Mouse (Mus musculus): ENCODE results near the gene Naxe. TPM values are rescaled to one million over a fixed set of nuclear protein-coding genes. Genes with fewer than 3 reads are reported as not detected.
A peak's percentile ranks its signal among the peaks of the same experiment; 100 is the strongest.

The Naxe gene
- polyA plus RNA-seq (2014; fragmentation: Nextera tagmentation; extraction: Ambion mirVana) = 150 and 172 TPM in 2 replicates

DNA sequence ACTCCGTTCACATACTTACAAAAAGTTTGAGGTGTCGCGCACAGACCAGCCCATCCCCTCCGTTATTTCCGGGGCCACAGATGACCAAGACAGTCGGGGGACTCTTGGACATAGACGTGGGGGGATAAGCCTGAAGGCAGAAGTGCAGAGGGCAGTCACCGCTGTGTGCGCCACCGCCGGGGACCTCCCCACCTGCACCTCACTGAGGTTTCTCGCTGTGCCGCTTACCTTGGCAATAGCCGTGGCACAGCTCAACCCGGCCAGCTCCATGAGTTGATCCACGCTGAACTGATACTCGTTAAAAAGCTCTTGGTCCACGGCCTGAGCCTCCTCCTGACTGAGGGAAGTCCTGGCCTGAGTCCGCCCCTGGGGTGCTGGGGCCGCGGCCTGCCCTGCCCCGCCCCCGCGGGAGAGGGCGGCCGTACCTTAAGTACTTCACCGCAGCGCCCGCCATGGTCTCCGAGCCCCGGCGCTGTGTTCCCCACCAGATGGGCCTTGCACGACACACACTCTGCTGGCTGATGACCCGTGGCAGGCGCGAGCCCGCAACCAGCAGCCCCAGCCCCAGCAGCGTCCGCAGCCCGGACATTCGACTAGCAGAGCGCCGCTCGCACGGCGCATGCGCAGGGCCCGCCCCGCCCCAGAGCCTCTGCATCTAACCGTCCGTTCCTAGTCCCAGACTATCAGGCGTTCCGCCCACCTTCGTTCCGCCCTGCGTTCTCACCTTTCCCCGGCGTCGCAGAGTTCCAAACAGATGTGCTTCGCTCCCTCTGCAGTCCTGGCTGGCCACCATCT is at the start of gene Naxe:
Gene Naxe, minus strand, starts transcription at position 594 of the 795 bp plus-strand sequence.
- H3K4me2 ChIP-seq (ENCODE audit: low read length) = peak within 1 kb of the TSS; percentile 93
- H3K4me3 ChIP-seq (replicated peaks; ENCODE audit: low read depth, low read length) = peak within 1 kb of the TSS; percentile 97
- DNase-seq (peak; percentile 95), ATAC-seq (ENCODE audit: low FRiP score, low TSS enrichment) (peak; percentile 91)
- 1% methylated on average over 60 of the region's 60 CpGs for whole genome bisulfite sequencing
- peaks cover 30% of the 10 kb centered on the region for H3K36me3 ChIP-seq (ENCODE audit: control insufficient read depth, insufficient read depth, low read length)
- H3K9ac ChIP-seq (replicated peaks; ENCODE audit: low read length) = peak within 1 kb of the TSS; percentile 91
- no peaks in the 10 kb centered on the region for H3K9me3 ChIP-seq (ENCODE audit: control insufficient read depth, low read length)
- peak within 1 kb of the TSS; percentile 70 for H3K27ac ChIP-seq (replicated peaks; ENCODE audit: low read depth, low read length)
- H3K4me1 ChIP-seq (ENCODE audit: control insufficient read depth, insufficient read depth, low read length) = peaks cover 10% of the 10 kb centered on the region
- H3K27me3 ChIP-seq (ENCODE audit: control insufficient read depth, insufficient read depth, low read length) = no peaks in the 10 kb centered on the region

DNA sequence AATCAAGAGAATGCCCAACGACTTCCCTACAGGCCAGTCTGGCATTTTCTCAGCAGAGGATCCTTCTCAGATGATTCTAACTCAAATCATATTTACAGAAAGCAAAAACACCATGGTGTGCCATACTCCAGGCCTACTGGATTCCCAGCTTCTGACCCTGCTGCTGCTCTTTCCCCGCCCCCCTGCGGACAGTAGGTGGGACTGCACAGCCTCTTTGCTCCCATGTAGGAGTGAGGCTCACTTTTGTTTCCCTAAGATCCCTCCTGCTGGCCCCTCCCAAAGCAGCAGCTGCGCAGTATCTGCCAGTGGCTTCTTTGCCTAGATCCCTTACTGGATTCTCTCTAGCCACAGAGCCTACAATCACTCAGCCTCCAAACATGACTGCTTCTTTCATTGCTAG is 47.8 kb upstream of the Naxe start:
- no peak overlapping the region for H3K4me3 ChIP-seq (replicated peaks; ENCODE audit: low read depth, low read length)
- 74% methylated on average over 4 of the region's 4 CpGs for WGBS

DNA sequence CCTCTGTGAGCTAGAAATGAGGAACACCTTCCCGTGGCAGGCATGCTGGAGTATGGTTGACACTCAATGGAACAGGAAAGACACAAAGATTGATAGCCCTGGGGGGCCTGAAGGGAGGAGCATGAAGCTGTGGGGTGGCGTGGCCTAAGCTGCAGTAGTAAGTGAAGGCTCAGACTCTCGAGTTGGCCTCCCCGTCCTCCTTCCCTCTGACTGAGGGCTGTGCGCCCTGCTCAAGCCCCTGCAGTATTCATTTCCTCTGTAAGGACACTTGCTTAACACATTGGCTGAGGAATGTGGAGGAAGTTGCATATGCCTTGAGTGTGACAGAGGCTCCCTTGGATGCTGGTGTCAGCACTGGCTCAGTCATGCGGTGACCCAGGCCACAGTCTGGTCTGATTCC is 44.3 kb upstream of the Naxe start:
- no peak for ATAC-seq (ENCODE audit: low FRiP score, low TSS enrichment)
- no peak for DNase-seq
- H3K4me3 ChIP-seq (replicated peaks; ENCODE audit: low read depth, low read length) = no peak overlapping the region
- H3K27me3 ChIP-seq (ENCODE audit: control insufficient read depth, insufficient read depth, low read length) = no peaks in the 10 kb centered on the region
- peaks cover 5% of the 10 kb centered on the region; the same call in 1 of the 2 replicates for H3K36me3 ChIP-seq (ENCODE audit: control insufficient read depth, insufficient read depth, low read length)
- 88% methylated on average over 6 of the region's 6 CpGs for WGBS
- H3K27ac ChIP-seq (replicated peaks; ENCODE audit: low read depth, low read length) = no peak overlapping the region
- H3K4me1 ChIP-seq (ENCODE audit: control insufficient read depth, insufficient read depth, low read length) = no peaks in the 10 kb centered on the region
- no peak overlapping the region for H3K4me2 ChIP-seq (ENCODE audit: low read length)
- H3K9me3 ChIP-seq (ENCODE audit: control insufficient read depth, low read length) = no peaks in the 10 kb centered on the region
- H3K9ac ChIP-seq (replicated peaks; ENCODE audit: low read length) = no peak overlapping the region

More for the DNA sequence above, 47.8 kb upstream of the Naxe start:
- no peak for ATAC-seq (ENCODE audit: low FRiP score, low TSS enrichment)
- DNase-seq = no peak
- H3K27me3 ChIP-seq (ENCODE audit: control insufficient read depth, insufficient read depth, low read length) = no peaks in the 10 kb centered on the region
- no peak overlapping the region for H3K9ac ChIP-seq (replicated peaks; ENCODE audit: low read length)
- H3K9me3 ChIP-seq (ENCODE audit: control insufficient read depth, low read length) = no peaks in the 10 kb centered on the region
- H3K4me2 ChIP-seq (ENCODE audit: low read length) = no peak overlapping the region
- no peak overlapping the region for H3K27ac ChIP-seq (replicated peaks; ENCODE audit: low read depth, low read length)
- H3K36me3 ChIP-seq (ENCODE audit: control insufficient read depth, insufficient read depth, low read length) = peaks cover 6% of the 10 kb centered on the region; the same call in 1 of the 2 replicates
- no peaks in the 10 kb centered on the region for H3K4me1 ChIP-seq (ENCODE audit: control insufficient read depth, insufficient read depth, low read length)

DNA sequence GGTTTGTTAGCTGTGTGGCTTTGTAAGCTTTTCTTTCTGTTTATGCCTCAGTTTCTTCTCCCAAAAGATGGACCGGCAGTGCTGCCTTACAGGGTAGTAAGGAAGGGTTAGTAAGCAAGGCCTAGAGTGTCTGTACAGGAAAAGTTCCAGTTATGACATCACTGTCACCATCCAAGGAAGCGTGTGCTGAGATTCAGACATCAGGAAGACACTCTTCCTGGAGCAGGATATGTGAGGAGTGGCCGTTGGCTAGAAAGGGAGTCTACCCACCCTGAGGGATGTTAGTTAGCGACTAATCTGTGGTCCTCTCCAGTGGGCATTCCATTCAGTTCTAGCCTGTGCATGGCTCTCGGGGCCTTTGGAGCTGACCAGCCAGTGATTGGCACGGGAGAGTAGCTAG is 43.9 kb upstream of the Naxe start:
- Histone ChIP-seq H3K4me1 (ENCODE audit: control insufficient read depth, insufficient read depth, low read length) (no peaks in the 10 kb centered on the region), H3K9me3 (ENCODE audit: control insufficient read depth, low read length) (no peaks in the 10 kb centered on the region), H3K4me2 (ENCODE audit: low read length) (no peak overlapping the region), H3K36me3 (ENCODE audit: control insufficient read depth, insufficient read depth, low read length) (peaks cover 5% of the 10 kb centered on the region; the same call in 1 of the 2 replicates), H3K4me3 (replicated peaks; ENCODE audit: low read depth, low read length) (no peak overlapping the region), H3K27ac (replicated peaks; ENCODE audit: low read depth, low read length) (no peak overlapping the region), H3K27me3 (ENCODE audit: control insufficient read depth, insufficient read depth, low read length) (no peaks in the 10 kb centered on the region), H3K9ac (replicated peaks; ENCODE audit: low read length) (no peak overlapping the region)
- DNase-seq = no peak
- no peak for ATAC-seq (ENCODE audit: low FRiP score, low TSS enrichment)
- 89% methylated on average over 6 of the region's 6 CpGs for WGBS

DNA sequence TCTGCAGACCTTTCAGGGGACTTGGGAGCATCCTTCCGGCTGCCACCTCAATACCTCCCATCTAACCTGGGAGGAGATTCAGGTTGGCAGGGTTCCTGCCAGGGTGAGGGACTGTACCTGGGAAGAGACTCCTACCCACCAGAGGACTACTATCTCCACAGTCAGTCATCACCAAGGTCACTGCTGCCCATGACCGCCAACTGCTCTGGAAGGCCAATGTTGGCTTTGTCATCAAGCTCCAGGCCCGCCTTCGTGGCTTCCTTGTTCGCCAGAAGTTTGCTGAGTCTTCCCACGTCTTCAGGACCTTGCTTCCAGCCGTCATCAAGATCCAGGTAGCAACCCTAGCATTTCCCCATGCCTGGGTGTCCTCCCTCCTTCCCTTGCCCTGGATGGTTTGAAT is 43.4 kb upstream of the Naxe start:
- no peak for ATAC-seq (ENCODE audit: low FRiP score, low TSS enrichment)
- peaks cover 5% of the 10 kb centered on the region; the same call in 1 of the 2 replicates for H3K36me3 ChIP-seq (ENCODE audit: control insufficient read depth, insufficient read depth, low read length)

DNA sequence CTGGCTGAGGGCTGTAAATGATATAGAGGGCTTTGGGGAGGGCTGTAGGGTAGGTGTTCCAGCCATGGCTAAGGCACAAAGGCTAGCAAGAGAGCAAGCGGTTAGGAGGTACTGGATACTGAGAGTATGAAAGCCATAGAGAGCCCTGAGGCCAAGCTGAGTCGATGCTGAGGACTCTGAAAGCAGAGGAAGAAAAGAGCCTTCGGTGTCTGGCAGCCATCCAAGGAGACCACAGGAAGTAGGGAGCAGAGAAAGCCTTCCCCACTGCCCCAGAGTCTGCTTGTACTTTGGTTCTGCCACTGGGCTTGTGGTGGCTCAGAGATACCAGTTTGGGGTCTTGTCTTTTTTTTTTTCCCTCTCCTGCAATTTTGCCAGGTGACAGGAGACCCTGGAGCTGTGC is 42.0 kb upstream of the Naxe start:
- no peak overlapping the region for H3K4me3 ChIP-seq (replicated peaks; ENCODE audit: low read depth, low read length)
- H3K4me1 ChIP-seq (ENCODE audit: control insufficient read depth, insufficient read depth, low read length) = no peaks in the 10 kb centered on the region
- peaks cover 5% of the 10 kb centered on the region; the same call in 1 of the 2 replicates for H3K36me3 ChIP-seq (ENCODE audit: control insufficient read depth, insufficient read depth, low read length)
- H3K27ac ChIP-seq (replicated peaks; ENCODE audit: low read depth, low read length) = no peak overlapping the region
- DNase-seq (peak; percentile 9), ATAC-seq (ENCODE audit: low FRiP score, low TSS enrichment) (no peak)
- 87% methylated on average over 3 of the region's 3 CpGs for WGBS
- H3K9ac ChIP-seq (replicated peaks; ENCODE audit: low read length) = no peak overlapping the region
- H3K4me2 ChIP-seq (ENCODE audit: low read length) = no peak overlapping the region
- H3K27me3 ChIP-seq (ENCODE audit: control insufficient read depth, insufficient read depth, low read length) = no peaks in the 10 kb centered on the region
- H3K9me3 ChIP-seq (ENCODE audit: control insufficient read depth, low read length) = no peaks in the 10 kb centered on the region

More for the DNA sequence above, 43.4 kb upstream of the Naxe start:
- no peak for DNase-seq
- no peaks in the 10 kb centered on the region for H3K9me3 ChIP-seq (ENCODE audit: control insufficient read depth, low read length)
- H3K9ac ChIP-seq (replicated peaks; ENCODE audit: low read length) = no peak overlapping the region
- no peak overlapping the region for H3K4me2 ChIP-seq (ENCODE audit: low read length)
- no peak overlapping the region for H3K4me3 ChIP-seq (replicated peaks; ENCODE audit: low read depth, low read length)
- no peak overlapping the region for H3K27ac ChIP-seq (replicated peaks; ENCODE audit: low read depth, low read length)
- WGBS = 93% methylated on average over 7 of the region's 7 CpGs
- H3K27me3 ChIP-seq (ENCODE audit: control insufficient read depth, insufficient read depth, low read length) = no peaks in the 10 kb centered on the region
- H3K4me1 ChIP-seq (ENCODE audit: control insufficient read depth, insufficient read depth, low read length) = no peaks in the 10 kb centered on the region

DNA sequence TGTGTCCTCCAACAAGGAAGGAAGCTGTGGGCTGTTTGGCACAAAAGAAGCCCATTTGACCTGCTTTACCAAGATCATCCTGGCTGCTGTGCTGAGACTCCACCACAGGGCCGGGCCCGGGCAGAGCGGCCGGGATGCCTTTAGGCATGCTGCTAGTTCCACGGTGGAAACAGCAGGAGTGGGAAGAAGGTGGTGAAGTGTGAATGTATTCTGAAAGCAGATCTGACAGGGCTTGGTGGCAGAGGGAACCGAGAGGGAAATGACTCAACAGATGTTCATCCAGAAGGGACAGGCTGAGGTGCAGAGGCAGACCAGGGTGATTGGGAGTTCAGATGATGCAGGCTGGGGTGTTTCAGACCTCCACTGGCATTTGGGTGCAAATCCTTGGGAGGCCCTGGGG is 39.4 kb upstream of the Naxe start:
- Histone ChIP-seq H3K4me3 (replicated peaks; ENCODE audit: low read depth, low read length) (no peak overlapping the region), H3K4me1 (ENCODE audit: control insufficient read depth, insufficient read depth, low read length) (no peaks in the 10 kb centered on the region), H3K27me3 (ENCODE audit: control insufficient read depth, insufficient read depth, low read length) (no peaks in the 10 kb centered on the region), H3K9me3 (ENCODE audit: control insufficient read depth, low read length) (no peaks in the 10 kb centered on the region), H3K36me3 (ENCODE audit: control insufficient read depth, insufficient read depth, low read length) (peaks cover 5% of the 10 kb centered on the region; the same call in 1 of the 2 replicates), H3K9ac (replicated peaks; ENCODE audit: low read length) (no peak overlapping the region), H3K4me2 (ENCODE audit: low read length) (no peak overlapping the region), H3K27ac (replicated peaks; ENCODE audit: low read depth, low read length) (no peak overlapping the region)
- WGBS = 92% methylated on average over 6 of the region's 6 CpGs
- DNase-seq = no peak
- ATAC-seq (ENCODE audit: low FRiP score, low TSS enrichment) = no peak

DNA sequence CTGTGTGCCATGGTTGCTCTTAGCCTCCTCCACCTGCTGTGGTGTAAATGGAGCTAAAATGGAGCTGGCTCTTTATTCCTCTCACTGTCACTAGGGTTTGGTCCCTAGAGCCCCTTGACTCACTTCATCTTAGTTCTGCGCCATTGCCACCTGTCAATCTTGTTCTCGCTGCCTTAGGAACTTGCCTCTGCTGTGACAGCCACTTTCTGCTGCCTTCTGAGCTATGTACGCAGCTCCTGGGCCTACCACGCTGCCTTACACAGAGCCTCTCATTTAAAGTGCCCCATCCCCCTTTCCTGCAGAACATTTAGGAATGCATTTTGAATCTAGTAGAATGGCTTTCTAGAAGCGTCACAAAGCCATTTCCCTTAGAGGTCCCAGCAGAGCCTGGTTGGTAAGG is 35.8 kb upstream of the Naxe start:
- Histone ChIP-seq H3K9me3 (ENCODE audit: control insufficient read depth, low read length) (no peaks in the 10 kb centered on the region), H3K4me2 (ENCODE audit: low read length) (no peak overlapping the region), H3K36me3 (ENCODE audit: control insufficient read depth, insufficient read depth, low read length) (peaks cover 10% of the 10 kb centered on the region; the same call in 1 of the 2 replicates), H3K4me3 (replicated peaks; ENCODE audit: low read depth, low read length) (no peak overlapping the region), H3K4me1 (ENCODE audit: control insufficient read depth, insufficient read depth, low read length) (no peaks in the 10 kb centered on the region), H3K27me3 (ENCODE audit: control insufficient read depth, insufficient read depth, low read length) (no peaks in the 10 kb centered on the region), H3K27ac (replicated peaks; ENCODE audit: low read depth, low read length) (no peak overlapping the region), H3K9ac (replicated peaks; ENCODE audit: low read length) (no peak overlapping the region)
- DNase-seq (peak; percentile 9), ATAC-seq (ENCODE audit: low FRiP score, low TSS enrichment) (no peak)
- WGBS = 77% methylated on average over 5 of the region's 5 CpGs

DNA sequence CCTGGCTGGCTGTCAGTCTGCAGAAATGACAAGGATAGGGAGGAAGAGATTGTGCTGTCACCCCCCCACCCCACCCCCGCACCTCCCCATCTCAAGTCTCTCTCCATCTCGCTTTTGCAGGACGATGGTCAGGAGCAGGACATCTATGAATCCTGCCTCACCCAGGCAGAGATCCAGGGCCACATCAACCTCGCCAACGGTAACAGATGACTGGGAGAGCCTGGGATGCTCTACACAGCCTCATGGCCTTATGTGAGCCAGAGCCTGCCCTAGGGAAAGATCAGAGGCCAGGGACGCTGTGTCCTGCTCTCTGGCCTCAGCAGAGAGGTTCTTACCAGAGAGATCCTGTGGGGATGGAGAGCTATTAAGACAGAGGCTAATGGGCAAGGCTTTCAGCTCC is 32.3 kb upstream of the Naxe start:
- H3K4me3 ChIP-seq (replicated peaks; ENCODE audit: low read depth, low read length) = no peak overlapping the region
- no peaks in the 10 kb centered on the region for H3K9me3 ChIP-seq (ENCODE audit: control insufficient read depth, low read length)
- H3K36me3 ChIP-seq (ENCODE audit: control insufficient read depth, insufficient read depth, low read length) = peaks cover 10% of the 10 kb centered on the region; the same call in 1 of the 2 replicates
- no peak for DNase-seq
- H3K9ac ChIP-seq (replicated peaks; ENCODE audit: low read length) = no peak overlapping the region
- ATAC-seq (ENCODE audit: low FRiP score, low TSS enrichment) = no peak
- H3K4me1 ChIP-seq (ENCODE audit: control insufficient read depth, insufficient read depth, low read length) = no peaks in the 10 kb centered on the region
- H3K4me2 ChIP-seq (ENCODE audit: low read length) = no peak overlapping the region
- no peaks in the 10 kb centered on the region for H3K27me3 ChIP-seq (ENCODE audit: control insufficient read depth, insufficient read depth, low read length)
- WGBS = 93% methylated on average over 6 of the region's 6 CpGs
- no peak overlapping the region for H3K27ac ChIP-seq (replicated peaks; ENCODE audit: low read depth, low read length)
